Mouse (Mus musculus) testis, adult 2 months (tissue): Measurements from ENCODE around the gene Kif5a. TPM values are rescaled to one million over a fixed set of nuclear protein-coding genes. Genes with fewer than 3 reads are reported as not detected.

Experiments
- H3K27ac ChIP-seq: fragments of 200-500 bp; 2 replicates; pipeline ENCODE4 v1.5.1; 2012; ENCODE audit warnings: low read depth, low read length; ENCODE audit not compliant: control insufficient read depth, insufficient read depth
- H3K27me3 ChIP-seq: fragments of 200-500 bp; 2 replicates; pipeline ENCODE4 v1.6.1; 2012; ENCODE audit warnings: mild to moderate bottlenecking, low read length, moderate library complexity; ENCODE audit not compliant: control insufficient read depth, insufficient read depth
- H3K36me3 ChIP-seq: fragments of 200-500 bp; 2 replicates; pipeline ENCODE4 v1.6.1; 2012; ENCODE audit warnings: mild to moderate bottlenecking, low read length; ENCODE audit not compliant: control insufficient read depth, insufficient read depth
- H3K4me1 ChIP-seq: fragments of 200-500 bp; 2 replicates; pipeline ENCODE4 v1.6.1; 2012; ENCODE audit warnings: low read length; ENCODE audit not compliant: control insufficient read depth, insufficient read depth
- H3K4me3 ChIP-seq: fragments of 200-500 bp; 2 replicates; pipeline ENCODE4 v1.5.1; 2012; ENCODE audit warnings: low read depth, mild to moderate bottlenecking, low read length, moderate library complexity, mixed read lengths; ENCODE audit not compliant: control insufficient read depth
- CTCF ChIP-seq: fragments of 200-500 bp; IDR thresholded peaks from 2 replicates; pipeline ENCODE4 v1.5.1; 2012; ENCODE audit warnings: low read depth, mild to moderate bottlenecking, inconsistent platforms, low read length, moderate library complexity; ENCODE audit not compliant: control insufficient read depth, insufficient read depth, insufficient replicate concordance
- POLR2A ChIP-seq: fragments of 200-500 bp; IDR thresholded peaks from 2 replicates; pipeline ENCODE4 v1.6.1; 2012; ENCODE audit warnings: low read depth, mild to moderate bottlenecking, inconsistent platforms, low read length, moderate library complexity; ENCODE audit not compliant: control insufficient read depth
- polyA plus RNA-seq: library from polyadenylated mRNA; depleted of rRNA; stranded (reverse); fragments of >200 nt; gene quantifications from 2 replicates; pipeline ENCODE4 v1.2.3, GENCODE M21; 2012

The Kif5a gene
- polyA plus RNA-seq, 1 experiment = 3.9 TPM

DNA sequence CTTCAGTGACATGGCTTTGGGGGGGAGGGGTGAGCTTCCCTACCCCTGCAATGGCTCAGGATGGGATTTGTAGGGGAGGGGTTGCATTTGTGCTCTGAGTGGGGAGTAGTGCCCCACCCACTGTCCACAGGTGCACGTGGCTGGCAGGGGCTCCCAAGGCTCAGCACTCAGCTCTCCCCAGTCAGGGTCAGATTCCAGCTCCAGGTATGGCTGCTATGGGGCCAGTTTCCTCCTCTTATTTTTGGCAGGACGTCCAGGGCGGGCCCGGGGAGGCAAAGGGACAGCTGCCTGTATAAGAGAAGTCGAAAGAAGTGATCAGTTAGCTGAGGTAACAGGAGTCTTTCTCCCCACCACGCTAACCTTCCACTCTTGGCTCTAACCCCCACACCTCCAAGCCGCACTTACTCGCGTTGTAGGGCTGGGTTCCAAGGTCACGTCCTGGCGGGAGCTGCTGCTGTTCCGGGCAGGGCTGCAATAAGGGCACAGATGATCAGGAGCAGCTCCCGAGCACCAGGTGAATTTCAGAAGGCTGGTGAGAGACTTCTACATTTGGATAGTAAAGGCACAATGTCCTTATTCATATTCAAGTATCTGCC lies 19.6 kb upstream of the Kif5a start:
- TF ChIP-seq CTCF = no peak
- no peak for TF ChIP-seq POLR2A
- no peaks in the 10 kb centered on the region for H3K27me3 ChIP-seq
- no peaks in the 10 kb centered on the region; the same call in none of the 2 replicates for H3K36me3 ChIP-seq
- no peak overlapping the region for H3K27ac ChIP-seq
- no peak overlapping the region for H3K4me3 ChIP-seq
- H3K4me1 ChIP-seq = peaks cover 12% of the 10 kb centered on the region

DNA sequence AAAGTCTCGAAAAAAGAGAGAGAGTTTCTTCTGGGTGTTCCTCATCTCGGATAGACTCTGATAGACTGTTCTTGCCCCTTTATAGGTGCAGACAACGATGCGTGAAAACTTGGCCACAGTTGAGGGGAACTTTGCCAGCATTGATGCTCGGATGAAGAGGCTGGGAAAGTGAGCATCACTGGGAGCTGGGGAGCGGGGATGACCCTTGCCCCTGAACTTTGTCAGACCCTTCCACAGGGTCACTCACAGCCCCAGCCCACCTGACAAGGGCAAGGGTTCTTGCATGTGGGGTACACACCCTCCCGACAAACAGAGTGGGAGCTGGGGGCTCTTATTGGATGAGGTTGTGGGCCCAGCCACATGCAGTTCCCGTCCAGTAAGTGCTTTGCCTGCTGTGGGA lies 18.2 kb upstream of the Kif5a start:
- no peaks in the 10 kb centered on the region; the same call in 1 of the 2 replicates for H3K4me1 ChIP-seq
- peaks cover under 1% of the 10 kb centered on the region for H3K36me3 ChIP-seq
- H3K27ac ChIP-seq = no peak overlapping the region
- no peaks in the 10 kb centered on the region for H3K27me3 ChIP-seq
- no peak for TF ChIP-seq CTCF
- no peak for TF ChIP-seq POLR2A
- no peak overlapping the region for H3K4me3 ChIP-seq

GRCm38 (mm10) chr10:127279730-127280129 lies 16.6 kb upstream of the Kif5a start:
- Histone ChIP-seq H3K27me3 (no peaks in the 10 kb centered on the region), H3K4me3 (no peak overlapping the region)
- no peak for TF ChIP-seq CTCF
- TF ChIP-seq POLR2A = no peak

DNA sequence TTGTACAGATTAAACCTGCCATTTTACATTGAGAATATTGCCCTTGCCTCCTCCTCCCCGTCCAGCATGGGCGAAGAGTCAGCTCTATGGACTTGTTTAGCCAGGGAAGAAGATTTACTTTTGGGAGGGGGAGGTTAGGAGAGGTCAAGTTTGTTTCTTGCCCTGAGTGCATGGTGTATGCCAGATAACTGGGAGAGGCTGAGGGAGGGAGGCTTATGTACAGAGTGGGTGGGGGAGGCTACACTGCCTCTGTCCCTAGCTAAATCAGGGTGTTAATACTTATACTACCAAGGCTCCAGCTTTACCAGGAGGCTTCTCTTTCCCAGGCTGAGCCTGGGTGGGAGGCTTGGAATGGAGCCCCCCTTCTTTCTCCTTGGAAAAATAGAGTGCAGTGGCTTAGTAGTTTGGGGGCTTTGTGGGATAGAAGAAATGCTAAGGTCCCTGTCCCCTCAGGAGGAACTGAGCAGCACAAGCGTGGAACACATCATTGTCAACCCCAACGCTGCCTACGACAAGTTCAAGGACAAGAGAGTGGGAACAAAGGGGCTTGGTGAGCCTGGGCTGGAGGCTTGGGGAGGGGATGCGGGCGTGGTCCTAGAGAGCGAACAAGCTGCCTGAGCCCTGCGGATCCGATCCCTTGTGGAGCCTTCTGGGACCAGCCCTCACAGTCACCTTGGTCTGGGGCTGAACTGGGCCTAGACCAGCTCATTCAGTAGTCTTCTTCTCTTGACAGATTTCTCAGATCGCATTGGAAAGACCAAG lies 11.3 kb upstream of the Kif5a start:
- Histone ChIP-seq H3K4me3 (no peak overlapping the region), H3K36me3 (peaks cover 3% of the 10 kb centered on the region), H3K27ac (no peak overlapping the region), H3K4me1 (no peaks in the 10 kb centered on the region), H3K27me3 (no peaks in the 10 kb centered on the region)
- TF ChIP-seq POLR2A (no peak), CTCF (no peak)

More at GRCm38 (mm10) chr10:127279730-127280129, 16.6 kb upstream of the Kif5a start:
- Histone ChIP-seq H3K4me1 (no peaks in the 10 kb centered on the region), H3K27ac (no peak overlapping the region), H3K36me3 (peaks cover 3% of the 10 kb centered on the region)

DNA sequence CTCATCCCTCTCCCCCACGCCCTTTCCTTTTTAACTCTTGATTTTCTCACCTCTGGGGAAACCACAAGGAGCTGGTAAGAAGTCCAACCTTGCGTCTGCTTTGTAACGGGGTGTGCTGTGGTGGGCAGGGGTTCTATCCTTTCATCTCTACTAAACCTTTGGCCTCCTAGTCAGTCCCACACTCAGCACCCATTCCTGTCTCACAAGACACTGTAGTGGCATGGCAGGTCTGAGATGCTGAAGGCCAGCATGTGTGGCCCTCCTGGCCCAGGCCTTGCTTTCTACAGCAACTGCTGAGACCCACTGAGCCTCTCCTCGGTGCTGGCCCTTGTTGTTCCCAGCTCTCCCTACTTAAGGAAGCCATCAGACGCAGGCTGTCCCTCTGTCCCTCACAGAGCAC lies 9.2 kb upstream of the Kif5a start:
- H3K27me3 ChIP-seq = no peaks in the 10 kb centered on the region
- peaks cover 1% of the 10 kb centered on the region for H3K4me1 ChIP-seq
- no peak overlapping the region for H3K4me3 ChIP-seq
- TF ChIP-seq POLR2A (no peak), CTCF (no peak)
- peaks cover 5% of the 10 kb centered on the region for H3K36me3 ChIP-seq
- no peak overlapping the region for H3K27ac ChIP-seq

DNA sequence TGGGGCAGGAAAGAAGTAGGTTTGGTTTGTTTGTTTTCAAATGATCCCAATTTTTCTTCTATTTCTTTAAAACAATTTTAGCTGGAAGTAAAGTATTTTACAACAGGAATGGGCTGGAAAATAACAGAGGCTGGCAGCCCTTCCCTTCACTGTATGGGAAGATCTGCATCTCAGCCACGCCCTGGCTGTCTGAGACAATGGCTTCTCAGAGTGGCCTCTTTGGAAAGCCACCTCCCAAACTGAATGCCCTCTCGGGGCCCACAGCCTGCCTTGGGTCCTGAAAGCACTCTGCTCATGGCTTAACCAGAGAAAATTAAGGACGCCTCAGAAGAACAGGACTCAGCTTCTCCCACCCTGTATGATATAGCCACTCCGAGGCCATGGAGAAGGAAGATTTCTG lies 6.7 kb upstream of the Kif5a start:
- Histone ChIP-seq H3K27ac (no peak overlapping the region), H3K4me3 (no peak overlapping the region), H3K36me3 (peaks cover 3% of the 10 kb centered on the region), H3K27me3 (no peaks in the 10 kb centered on the region), H3K4me1 (peaks cover 4% of the 10 kb centered on the region)
- TF ChIP-seq POLR2A (no peak), CTCF (no peak)

- TF ChIP-seq CTCF = no peak
- TF ChIP-seq POLR2A = no peak
- Histone ChIP-seq H3K36me3 (peaks cover 1% of the 10 kb centered on the region), H3K4me1 (peaks cover 4% of the 10 kb centered on the region), H3K27me3 (no peaks in the 10 kb centered on the region), H3K27ac (no peak overlapping the region), H3K4me3 (no peak overlapping the region)
Observed at GRCm38 (mm10) chr10:127269036-127269435, 5.9 kb upstream of the Kif5a start.

DNA sequence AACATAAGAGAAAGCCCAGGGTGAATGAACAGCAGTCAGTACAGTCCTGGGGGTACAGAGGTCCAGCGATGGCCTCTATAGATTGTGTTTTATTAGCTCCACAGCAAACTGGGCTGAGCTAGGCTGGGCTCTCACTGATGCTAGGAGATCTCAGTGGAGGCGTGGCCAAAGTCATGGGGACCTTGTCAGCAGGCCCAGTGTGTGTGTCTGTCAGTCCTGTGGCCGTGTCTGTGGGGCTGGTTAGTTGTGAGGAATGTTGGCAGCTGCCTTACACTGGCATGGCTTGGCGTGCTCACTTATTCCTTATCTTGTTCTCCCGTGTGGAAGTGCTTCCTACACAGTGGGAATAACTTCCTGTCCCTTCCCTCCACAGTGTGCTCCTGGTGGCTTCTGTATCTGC lies 5.3 kb upstream of the Kif5a start:
- H3K4me1 ChIP-seq = peaks cover 4% of the 10 kb centered on the region
- no peak for TF ChIP-seq POLR2A
- TF ChIP-seq CTCF = no peak
- peaks cover 1% of the 10 kb centered on the region for H3K36me3 ChIP-seq
- H3K27me3 ChIP-seq = no peaks in the 10 kb centered on the region
- H3K27ac ChIP-seq = no peak overlapping the region
- no peak overlapping the region for H3K4me3 ChIP-seq
